Mouse (Mus musculus): ENCODE measurements around the gene Bcl2l10. TPM values are rescaled to one million over a fixed set of nuclear protein-coding genes. Genes with fewer than 3 reads are reported as not detected.

Gene Bcl2l10
- polyA plus RNA-seq, 1 experiment from 2014 or later: not detected

DNA sequence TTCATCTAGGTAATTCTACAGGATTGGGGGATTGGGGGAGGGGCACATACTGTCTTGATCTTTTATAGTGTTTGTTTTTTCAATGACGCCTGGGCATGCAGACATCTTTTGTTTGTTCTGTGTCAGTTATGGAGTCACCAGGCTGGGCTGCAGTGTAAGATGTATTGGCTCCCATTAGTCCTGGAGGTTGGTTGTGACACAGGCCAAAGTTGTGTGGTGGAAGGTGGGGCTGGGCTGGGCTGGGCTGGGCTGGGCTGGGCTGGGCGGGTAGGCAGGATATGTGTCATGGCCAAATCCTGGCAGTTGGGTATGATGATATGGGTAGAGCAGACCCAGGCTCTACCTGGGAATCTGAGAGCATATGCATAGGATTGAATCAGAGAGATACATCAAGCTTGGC is 31.2 kb downstream of the Bcl2l10 start:
- ATAC-seq (ENCODE audit: low FRiP score): no peak
- Histone ChIP-seq H3K36me3 (no peaks in the 10 kb centered on the region), H3K9me3 (replicated peaks) (no peaks in the 10 kb centered on the region), H3K27ac (replicated peaks) (no peak overlapping the region), H3K27me3 (replicated peaks) (no peaks in the 10 kb centered on the region), H3K4me3 (replicated peaks) (no peak overlapping the region), H3K9ac (replicated peaks) (no peak overlapping the region), H3K4me2 (no peak overlapping the region), H3K4me1 (no peaks in the 10 kb centered on the region)
- WGBS: 76% methylated on average over 2 of the region's 2 CpGs

DNA sequence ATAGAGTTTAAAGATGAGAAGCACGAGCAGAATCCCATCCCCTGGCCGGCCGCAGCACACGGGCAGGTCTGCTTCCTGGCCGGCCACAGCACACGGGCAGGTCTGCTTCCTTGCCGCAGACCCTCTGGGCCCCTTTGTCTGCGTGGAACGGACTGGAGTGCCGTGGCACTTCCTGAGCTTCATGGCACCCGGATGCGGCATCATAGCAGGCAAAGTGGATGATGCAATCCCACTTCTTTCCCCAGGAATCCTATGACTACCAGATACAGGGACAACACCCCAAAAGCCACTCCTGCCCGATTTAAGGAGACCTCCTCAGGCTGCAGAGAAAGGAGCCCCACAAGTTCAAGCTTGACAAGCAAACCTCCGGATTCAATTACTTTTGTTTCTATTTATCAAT is 35.3 kb downstream of the Bcl2l10 start:
- 95% methylated on average over 14 of the region's 14 CpGs for WGBS
- Histone ChIP-seq H3K4me1 (no peaks in the 10 kb centered on the region), H3K4me3 (replicated peaks) (no peak overlapping the region), H3K36me3 (peaks cover 13% of the 10 kb centered on the region), H3K27ac (replicated peaks) (no peak overlapping the region), H3K9ac (replicated peaks) (no peak overlapping the region), H3K9me3 (replicated peaks) (no peaks in the 10 kb centered on the region), H3K4me2 (no peak overlapping the region), H3K27me3 (replicated peaks) (no peaks in the 10 kb centered on the region)
- ATAC-seq (ENCODE audit: low FRiP score): no peak

DNA sequence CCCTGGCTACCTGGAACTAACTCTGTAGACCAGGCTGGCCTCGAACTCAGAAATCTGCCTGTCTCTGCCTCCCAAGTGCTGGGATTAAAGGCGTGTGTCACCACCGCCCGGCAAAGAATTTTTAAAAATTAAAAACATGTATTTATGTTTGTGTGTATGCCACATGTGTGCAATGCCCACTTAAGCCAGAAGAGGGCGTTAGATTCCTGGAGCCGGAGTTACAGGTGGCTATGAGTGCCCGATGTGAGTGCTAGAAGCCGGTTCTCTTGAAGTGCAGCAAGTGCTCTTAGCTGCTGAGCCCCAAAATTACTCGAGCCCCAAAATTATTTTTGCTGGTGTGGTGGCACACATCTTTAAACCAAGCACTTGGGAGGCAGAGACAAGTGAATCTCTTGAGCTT is 36.2 kb downstream of the Bcl2l10 start:
- no peak overlapping the region for H3K4me3 ChIP-seq (replicated peaks)
- 84% methylated on average over 9 of the region's 9 CpGs for WGBS
- no peak for ATAC-seq (ENCODE audit: low FRiP score)
- H3K36me3 ChIP-seq: peaks cover 19% of the 10 kb centered on the region
- H3K9ac ChIP-seq (replicated peaks): no peak overlapping the region
- H3K4me2 ChIP-seq: no peak overlapping the region
- no peaks in the 10 kb centered on the region for H3K9me3 ChIP-seq (replicated peaks)
- no peak overlapping the region for H3K27ac ChIP-seq (replicated peaks)
- no peaks in the 10 kb centered on the region for H3K27me3 ChIP-seq (replicated peaks)
- H3K4me1 ChIP-seq: no peaks in the 10 kb centered on the region

DNA sequence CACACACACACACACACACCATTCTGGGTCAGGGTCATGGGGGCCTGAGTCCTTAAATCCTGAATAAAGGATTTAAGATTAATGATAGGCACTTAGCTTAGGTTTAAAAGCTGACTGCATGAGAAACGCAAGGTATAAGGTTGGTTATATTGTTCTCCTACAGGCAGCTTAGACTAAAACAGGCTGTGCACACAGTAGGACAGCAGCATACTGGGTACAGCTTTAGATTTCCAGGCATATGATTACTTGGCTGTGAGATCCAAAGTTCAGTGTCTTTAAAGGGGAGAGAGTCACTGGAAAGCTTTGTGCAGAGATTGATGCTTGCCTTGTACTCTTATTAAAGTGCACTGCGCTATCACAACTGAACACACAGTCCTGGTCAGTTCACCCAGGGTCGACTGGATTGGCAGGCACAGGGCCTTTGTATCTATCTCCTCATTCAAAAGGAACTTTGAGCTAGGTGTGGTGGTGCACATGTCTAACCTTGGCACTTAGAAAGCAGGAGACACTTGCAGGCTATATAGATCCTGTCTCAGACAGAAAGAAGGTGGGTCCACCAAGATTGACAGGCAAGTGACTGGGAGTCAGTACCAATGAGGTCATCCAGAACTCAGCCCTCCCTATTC is 36.9 kb downstream of the Bcl2l10 start:
- H3K9me3 ChIP-seq (replicated peaks): no peaks in the 10 kb centered on the region
- WGBS: 88% methylated on average over 3 of the region's 3 CpGs

DNA sequence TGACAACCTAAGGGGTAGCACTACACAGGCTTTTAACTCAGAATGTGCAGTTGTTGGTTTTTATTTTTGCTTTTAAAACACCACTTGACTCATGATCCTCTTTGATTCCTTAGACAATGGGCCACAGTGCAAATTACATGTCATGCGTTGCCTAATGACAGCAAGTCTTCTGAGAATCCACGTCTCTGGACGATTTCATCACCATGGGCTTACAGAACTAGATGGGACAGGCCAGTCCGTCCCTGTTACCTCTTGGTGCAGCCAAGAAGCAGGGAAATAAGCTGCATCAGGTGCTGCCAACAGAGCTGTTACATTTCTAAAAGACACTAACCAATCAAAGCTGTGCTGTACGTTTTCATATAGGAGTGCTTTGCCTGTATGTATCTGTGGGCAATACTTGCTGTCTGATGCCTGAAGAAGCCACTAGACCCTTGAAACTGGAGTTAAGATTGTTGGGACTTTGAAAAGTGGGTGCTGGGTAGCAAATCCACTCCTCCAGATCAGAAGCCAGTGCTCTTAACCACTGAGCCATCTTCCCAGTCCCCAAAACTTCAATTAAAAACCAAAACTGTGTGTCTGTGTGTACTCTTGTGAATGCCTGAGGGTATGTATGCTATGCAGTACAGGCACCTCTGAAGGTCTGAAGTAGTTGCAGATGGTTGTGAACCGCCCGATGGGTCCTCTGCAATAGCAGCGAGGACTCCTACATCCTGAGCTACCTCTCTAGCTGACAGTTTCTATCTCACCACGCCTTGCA is 37.8 kb downstream of the Bcl2l10 start:
- Histone ChIP-seq H3K9me3 (replicated peaks) (no peaks in the 10 kb centered on the region), H3K27me3 (replicated peaks) (no peaks in the 10 kb centered on the region)
- 87% methylated on average over 9 of the region's 9 CpGs for whole genome bisulfite sequencing

More for the DNA sequence above, 36.9 kb downstream of the Bcl2l10 start:
- ATAC-seq (ENCODE audit: low FRiP score): no peak
- Histone ChIP-seq H3K9ac (replicated peaks) (no peak overlapping the region), H3K27me3 (replicated peaks) (no peaks in the 10 kb centered on the region), H3K4me2 (no peak overlapping the region), H3K4me1 (no peaks in the 10 kb centered on the region), H3K4me3 (replicated peaks) (no peak overlapping the region), H3K27ac (replicated peaks) (no peak overlapping the region), H3K36me3 (peaks cover 25% of the 10 kb centered on the region)

DNA sequence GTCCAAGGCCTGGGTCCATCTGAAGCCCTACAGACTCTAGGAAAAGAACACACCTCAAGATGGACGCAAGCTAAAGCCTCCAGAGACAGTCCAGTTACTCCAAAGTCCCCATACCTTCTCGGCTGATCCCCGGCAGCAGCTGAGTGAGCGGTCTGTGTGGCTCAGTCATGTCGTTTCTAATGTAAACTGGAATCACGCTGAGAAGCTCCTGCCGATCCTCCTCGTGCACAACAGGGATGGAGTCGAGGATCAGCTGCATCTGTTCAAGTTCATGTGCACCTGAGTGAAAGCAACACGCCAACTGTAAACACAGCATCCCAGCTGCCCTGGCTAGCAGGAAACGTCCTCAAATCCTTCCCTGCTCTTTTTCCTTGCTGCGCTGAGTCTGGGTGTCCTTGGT is 45.7 kb downstream of the Bcl2l10 start:
- Histone ChIP-seq H3K9me3 (replicated peaks) (no peaks in the 10 kb centered on the region), H3K27ac (replicated peaks) (no peak overlapping the region), H3K4me1 (no peaks in the 10 kb centered on the region), H3K27me3 (replicated peaks) (no peaks in the 10 kb centered on the region), H3K9ac (replicated peaks) (no peak overlapping the region), H3K4me2 (no peak overlapping the region), H3K4me3 (replicated peaks) (no peak overlapping the region), H3K36me3 (peaks cover 72% of the 10 kb centered on the region)
- WGBS: 81% methylated on average over 12 of the region's 12 CpGs
- ATAC-seq (ENCODE audit: low FRiP score): no peak

More for the DNA sequence above, 37.8 kb downstream of the Bcl2l10 start:
- Histone ChIP-seq H3K4me1 (no peaks in the 10 kb centered on the region), H3K4me2 (no peak overlapping the region), H3K36me3 (peaks cover 32% of the 10 kb centered on the region), H3K9ac (replicated peaks) (no peak overlapping the region), H3K4me3 (replicated peaks) (no peak overlapping the region), H3K27ac (replicated peaks) (no peak overlapping the region)
- no peak for ATAC-seq (ENCODE audit: low FRiP score)

DNA sequence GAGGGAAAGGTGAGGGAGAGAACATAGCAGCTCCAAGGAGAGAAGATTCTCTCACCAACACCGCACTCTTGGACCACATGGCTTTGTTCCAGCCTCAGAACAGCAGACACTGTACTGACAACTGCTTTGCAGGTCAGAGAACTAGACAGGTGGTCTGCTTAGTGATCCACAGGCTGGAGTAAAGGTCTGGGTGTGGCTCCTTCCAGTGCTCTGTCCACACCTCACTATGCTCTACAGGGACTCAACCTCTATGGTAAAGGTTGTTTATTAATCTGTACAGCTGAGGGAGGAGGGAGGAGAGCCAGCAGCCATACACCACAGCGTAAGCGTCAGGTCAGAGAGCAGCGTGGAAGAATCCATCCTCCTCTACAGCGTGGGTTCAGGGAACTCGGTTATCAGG is 48.4 kb downstream of the Bcl2l10 start:
- H3K27ac ChIP-seq (replicated peaks): no peak overlapping the region
- peaks cover 3% of the 10 kb centered on the region for H3K4me1 ChIP-seq
- H3K9ac ChIP-seq (replicated peaks): no peak overlapping the region
- no peaks in the 10 kb centered on the region for H3K27me3 ChIP-seq (replicated peaks)
- H3K4me3 ChIP-seq (replicated peaks): no peak overlapping the region
- no peaks in the 10 kb centered on the region for H3K9me3 ChIP-seq (replicated peaks)
- peaks cover 53% of the 10 kb centered on the region for H3K36me3 ChIP-seq
- WGBS: 90% methylated on average over 6 of the region's 6 CpGs
- no peak for ATAC-seq (ENCODE audit: low FRiP score)
- H3K4me2 ChIP-seq: no peak overlapping the region

DNA sequence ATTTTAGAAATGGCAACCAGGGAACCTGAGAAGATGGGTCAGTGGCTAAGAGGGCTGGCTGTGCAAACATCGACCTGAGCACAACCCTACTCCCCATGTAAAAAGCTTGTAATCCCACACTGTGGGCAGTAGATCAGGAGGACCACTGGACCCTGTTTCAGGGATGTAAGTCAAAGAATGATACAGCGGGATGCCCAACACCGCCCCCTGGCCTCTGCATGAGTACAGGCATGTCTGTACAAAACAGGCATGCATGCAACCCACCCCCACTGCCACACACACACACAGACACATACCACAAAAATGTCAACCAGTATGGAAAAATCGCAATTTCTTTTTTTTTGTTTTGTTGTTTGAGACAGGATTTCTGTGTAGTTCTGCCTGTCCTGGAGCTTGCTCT is 51.5 kb downstream of the Bcl2l10 start:
- Histone ChIP-seq H3K9ac (replicated peaks) (no peak overlapping the region), H3K4me2 (no peak overlapping the region)

DNA sequence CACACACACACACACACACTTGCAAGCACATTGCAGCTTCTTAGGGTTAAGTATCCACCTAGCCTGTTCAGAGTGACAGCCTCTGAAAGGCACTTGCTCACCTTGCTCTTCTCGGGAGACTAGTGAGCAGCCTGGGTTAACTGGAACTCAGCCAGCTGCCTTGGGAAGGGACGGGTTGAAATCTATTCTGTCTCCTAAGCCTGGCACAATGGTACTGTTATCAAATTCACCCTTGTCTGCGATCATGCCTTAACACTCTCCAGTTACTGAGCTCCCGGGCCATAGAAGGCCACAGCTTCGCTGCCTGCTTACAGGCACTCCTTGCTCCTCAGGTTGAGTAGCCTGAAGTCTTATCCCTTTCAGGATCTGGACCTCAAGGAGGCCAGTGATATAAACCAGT is 53.1 kb downstream of the Bcl2l10 start:
- H3K9me3 ChIP-seq (replicated peaks): no peaks in the 10 kb centered on the region
- no peak overlapping the region for H3K27ac ChIP-seq (replicated peaks)
- no peak overlapping the region for H3K4me2 ChIP-seq
- H3K4me1 ChIP-seq: peaks cover 38% of the 10 kb centered on the region
- WGBS: 63% methylated on average over 5 of the region's 5 CpGs
- H3K27me3 ChIP-seq (replicated peaks): no peaks in the 10 kb centered on the region
- H3K36me3 ChIP-seq: peaks cover 23% of the 10 kb centered on the region
- no peak overlapping the region for H3K9ac ChIP-seq (replicated peaks)
- no peak overlapping the region for H3K4me3 ChIP-seq (replicated peaks)
- no peak for ATAC-seq (ENCODE audit: low FRiP score)

More for the DNA sequence above, 51.5 kb downstream of the Bcl2l10 start:
- no peak overlapping the region for H3K4me3 ChIP-seq (replicated peaks)
- peaks cover 26% of the 10 kb centered on the region for H3K4me1 ChIP-seq
- WGBS: 89% methylated on average over 4 of the region's 4 CpGs
- no peak overlapping the region for H3K27ac ChIP-seq (replicated peaks)
- H3K9me3 ChIP-seq (replicated peaks): no peaks in the 10 kb centered on the region
- H3K36me3 ChIP-seq: peaks cover 26% of the 10 kb centered on the region
- no peak for ATAC-seq (ENCODE audit: low FRiP score)
- no peaks in the 10 kb centered on the region for H3K27me3 ChIP-seq (replicated peaks)

Other genes with a start within 250 kb of the Bcl2l10 start
- 0.33 and 0.97 TPM in 2 replicates for gene Myo5c, start 115.7 kb upstream of the Bcl2l10 start, polyA plus RNA-seq (2015; fragmentation: Nextera tagmentation; extraction: Ambion mirVana)
- gene Gnb5, start 41.5 kb upstream of the Bcl2l10 start, polyA plus RNA-seq (2015; fragmentation: Nextera tagmentation; extraction: Ambion mirVana): 85.1 and 97.4 TPM in 2 replicates
- gene Mapk6, start 62.2 kb downstream of the Bcl2l10 start, polyA plus RNA-seq (2015; fragmentation: Nextera tagmentation; extraction: Ambion mirVana): 133 and 150 TPM in 2 replicates
- 39.9 and 43.4 TPM in 2 replicates for gene Leo1, start 93.8 kb downstream of the Bcl2l10 start, polyA plus RNA-seq (2015; fragmentation: Nextera tagmentation; extraction: Ambion mirVana)
- gene Tmod3, start 211.9 kb downstream of the Bcl2l10 start, polyA plus RNA-seq (2015; fragmentation: Nextera tagmentation; extraction: Ambion mirVana): 68.1 and 77.0 TPM in 2 replicates

Measured in neural tube, embryonic 15.5 days (tissue).